17 mouse cellular contexts compared by ENCODE assay signal in the genomic region with DNA sequence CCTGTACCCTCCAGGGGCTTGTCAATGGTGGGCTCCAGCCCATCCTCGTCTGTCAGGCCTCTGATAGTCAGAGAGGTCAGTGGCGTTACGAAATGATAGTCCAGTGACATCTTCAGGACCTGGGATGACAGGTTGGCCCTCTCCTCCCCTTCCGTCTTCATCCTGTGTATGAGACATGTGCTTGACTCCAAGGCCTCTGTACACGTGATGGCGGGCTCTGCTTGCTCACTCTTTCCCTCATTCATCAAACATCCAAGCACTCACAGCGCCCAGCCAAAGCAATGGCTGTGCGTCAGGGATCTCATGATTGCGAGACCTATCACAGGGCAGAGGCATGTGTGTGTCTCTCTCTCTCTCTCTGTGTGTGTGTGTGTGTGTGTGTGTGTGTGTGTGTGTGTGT. TPM values are rescaled to one million over a fixed set of nuclear protein-coding genes. Genes with fewer than 3 reads are reported as not detected.
DNase-seq lines count a peak whose midpoint lies in the region.
"Had no signal": no experiment of that assay in that cellular context is flagged by ENCODE, and none has a peak within 500 bp of the region (broad histone marks: within the 10 kb centered on the region; RNA-seq: fewer than 3 reads in every experiment).

No protein-coding gene starts in this region.

- intact Hi-C loops in left cerebral cortex, postnatal 25 days (cut with DNase I) = no loop called here

- peak; percentile 50 to 78 for DNase-seq in adrenal gland, adult (ENCODE audit: inconsistent age in 2 of 2, low spot score in 1 of 2)
- no peak for DNase-seq in adrenal gland, postnatal 4 days (ENCODE audit: low spot score in 2 of 2)
- DNase-seq in adrenal gland, postnatal 14 days = peak; percentile 63
- DNase-seq in yolk sac, embryonic 10.5 days (ENCODE audit: low spot score) = peak; percentile 16
- no peak for DNase-seq in gastrocnemius, postnatal 4 days (ENCODE audit: low spot score in 2 of 2)
- no peak for DNase-seq in left cerebral cortex, postnatal 25 days (ENCODE audit: low spot score in 2 of 2)
- DNase-seq: cerebellum, adult 11 months; cerebellum, adult 2 months; cerebellum, adult 9-11 months; cerebellum, postnatal 25 days; gastrocnemius, postnatal 25 days; heart, adult 2 months; heart, postnatal 14 days; kidney, adult 2 months had no signal

RNA-seq across cellular contexts. Expression of gene Itih1, which starts 9.7 kb away (rescaled TPM):
- 10 to 100 TPM in 1 of 2 experiments, 1 to 10 TPM in 1; 1.3 to 58.7 TPM for total RNA-seq in adrenal gland, postnatal 4 days (2021)
- total RNA-seq in adrenal gland, postnatal 14 days (2021) = 4.1 and 73.6 TPM in 2 replicates
- total RNA-seq in gastrocnemius, postnatal 4 days (2021) = 1 to 10 TPM in 1 of 2 experiments, under 1 TPM in 1; 0.22 to 1.1 TPM
- not detected for total RNA-seq in left cerebral cortex, postnatal 25 days (2021)
- total RNA-seq: common myeloid progenitor, adult 5-6 weeks; gastrocnemius, postnatal 25 days; granulocyte monocyte progenitor cell, adult 5-6 weeks; heart, adult 2 months; heart, postnatal 14 days; hematopoietic stem cell, adult 5-6 weeks had no signal

RNA-seq across cellular contexts. Expression of gene Itih3, which starts 9.8 kb away (rescaled TPM):
- 100 to 1,000 TPM in 1 of 2 experiments, 1 to 10 TPM in 1; 4.4 to 139 TPM for total RNA-seq in adrenal gland, postnatal 4 days (2021)
- 7.8 and 111 TPM in 2 replicates for total RNA-seq in adrenal gland, postnatal 14 days (2021)
- 1 to 10 TPM; 1.3 to 4.9 TPM for total RNA-seq in gastrocnemius, postnatal 4 days (2021)
- total RNA-seq in left cerebral cortex, postnatal 25 days (2021) = 10 to 100 TPM; 17.2 to 22.3 TPM
- total RNA-seq: common myeloid progenitor, adult 5-6 weeks; granulocyte monocyte progenitor cell, adult 5-6 weeks; hematopoietic stem cell, adult 5-6 weeks had no signal

RNA-seq across cellular contexts. Expression of gene Nek4, which starts 17.8 kb away (rescaled TPM):
- 10 to 100 TPM; 12.4 to 13.8 TPM for total RNA-seq in adrenal gland, postnatal 4 days (2021)
- total RNA-seq in adrenal gland, postnatal 14 days (2021) = 9.4 and 12.0 TPM in 2 replicates
- total RNA-seq in gastrocnemius, postnatal 4 days (2021) = 1 to 10 TPM; 5.6 to 6.4 TPM
- 10 to 100 TPM; 15.6 to 18.9 TPM for total RNA-seq in left cerebral cortex, postnatal 25 days (2021)

RNA-seq across cellular contexts. Expression of gene Itih4, which starts 47.1 kb away (rescaled TPM):
- total RNA-seq in adrenal gland, postnatal 4 days (2021) = 100 to 1,000 TPM in 1 of 2 experiments, 1 to 10 TPM in 1; 4.4 to 173 TPM
- total RNA-seq in adrenal gland, postnatal 14 days (2021) = 17.0 and 261 TPM in 2 replicates
- 1 to 10 TPM in 1 of 2 experiments, under 1 TPM in 1; 0.86 to 4.6 TPM for total RNA-seq in gastrocnemius, postnatal 4 days (2021)
- total RNA-seq in left cerebral cortex, postnatal 25 days (2021) = under 1 TPM; 0.11 to 0.30 TPM
- total RNA-seq: common myeloid progenitor, adult 5-6 weeks; gastrocnemius, postnatal 25 days; granulocyte monocyte progenitor cell, adult 5-6 weeks; hematopoietic stem cell, adult 5-6 weeks had no signal

RNA-seq across cellular contexts. Expression of gene Mustn1, which starts 54.4 kb away (rescaled TPM):
- 10 to 100 TPM in 1 of 2 experiments, 1 to 10 TPM in 1; 3.8 to 12.1 TPM for total RNA-seq in adrenal gland, postnatal 4 days (2021)
- total RNA-seq in adrenal gland, postnatal 14 days (2021) = 4.4 and 6.2 TPM in 2 replicates
- total RNA-seq in gastrocnemius, postnatal 4 days (2021) = 100 to 1,000 TPM; 154 to 180 TPM
- 1 to 10 TPM; 3.1 to 3.8 TPM for total RNA-seq in left cerebral cortex, postnatal 25 days (2021)
- total RNA-seq: hematopoietic stem cell, adult 5-6 weeks had no signal

Comparison
In these comparisons a context has a peak if more than half of its experiments do, and no peak if none do; other contexts are left out.
1. DNase-seq: peak in adrenal gland, adult (2 of 2), adrenal gland, postnatal 14 days (single experiment) and yolk sac, embryonic 10.5 days (single experiment); none in adrenal gland, postnatal 4 days (0 of 2), gastrocnemius, postnatal 4 days (0 of 2) and left cerebral cortex, postnatal 25 days (0 of 2).